Mouse (Mus musculus) fat pad, adult 2 months (tissue): ENCODE data around the gene Wdfy3.
"Not testable (repeated sequence)": the region's sequence is repeated elsewhere in the genome, so short reads cannot be mapped to it uniquely, and the experiment has no call there.

ENCODE experiments used
- DNase-seq: peaks from one replicate; pipeline ENCODE4 v3.0.0-alpha.2; 2011; ENCODE audit warnings: low read depth, low spot score; ENCODE audit errors: extremely low read depth

The Wdfy3 gene

GRCm38 (mm10) chr5:101837605-101838004, 232.1 kb downstream of the Wdfy3 start:
- not testable (repeated sequence) for DNase-seq

- DNase-seq: no peak
Observed at GRCm38 (mm10) chr5:101836221-101836620, 233.5 kb downstream of the Wdfy3 start.

GRCm38 (mm10) chr5:101833875-101834274, 235.8 kb downstream of the Wdfy3 start:
- DNase-seq: no peak

GRCm38 (mm10) chr5:101832991-101833390, 236.7 kb downstream of the Wdfy3 start:
- DNase-seq: no peak

GRCm38 (mm10) chr5:101832042-101832441, 237.7 kb downstream of the Wdfy3 start:
- DNase-seq: no peak

GRCm38 (mm10) chr5:101830180-101830579, 239.5 kb downstream of the Wdfy3 start:
- no peak for DNase-seq

GRCm38 (mm10) chr5:101828932-101829331, 240.8 kb downstream of the Wdfy3 start:
- DNase-seq: no peak

GRCm38 (mm10) chr5:101827477-101827876, 242.2 kb downstream of the Wdfy3 start:
- DNase-seq: no peak

- DNase-seq: no peak
Observed at GRCm38 (mm10) chr5:101826531-101826970, 243.2 kb downstream of the Wdfy3 start.

GRCm38 (mm10) chr5:101825111-101825911, 244.4 kb downstream of the Wdfy3 start:
- DNase-seq: no peak

GRCm38 (mm10) chr5:101822311-101822670, 247.4 kb downstream of the Wdfy3 start:
- DNase-seq: no peak

GRCm38 (mm10) chr5:101821491-101822310, 248.0 kb downstream of the Wdfy3 start:
- no peak for DNase-seq

- DNase-seq: no peak
Observed at GRCm38 (mm10) chr5:101821052-101821451, 248.7 kb downstream of the Wdfy3 start.

- DNase-seq: no peak
Observed at GRCm38 (mm10) chr5:101819844-101820243, 249.9 kb downstream of the Wdfy3 start.

GRCm38 (mm10) chr5:101819216-101819615, 250.5 kb downstream of the Wdfy3 start:
- DNase-seq: no peak

GRCm38 (mm10) chr5:101816822-101817221, 252.9 kb downstream of the Wdfy3 start:
- no peak for DNase-seq

GRCm38 (mm10) chr5:101811296-101812169, 258.2 kb downstream of the Wdfy3 start:
- DNase-seq: no peak

GRCm38 (mm10) chr5:101802358-101803022, 267.2 kb downstream of the Wdfy3 start:
- no peak for DNase-seq

- DNase-seq: no peak
Observed at GRCm38 (mm10) chr5:101801891-101802290, 267.8 kb downstream of the Wdfy3 start.

GRCm38 (mm10) chr5:101792665-101793064, 277.1 kb downstream of the Wdfy3 start:
- DNase-seq: no peak
